Mouse (Mus musculus): ENCODE results near the gene Dhx38.

DNA sequence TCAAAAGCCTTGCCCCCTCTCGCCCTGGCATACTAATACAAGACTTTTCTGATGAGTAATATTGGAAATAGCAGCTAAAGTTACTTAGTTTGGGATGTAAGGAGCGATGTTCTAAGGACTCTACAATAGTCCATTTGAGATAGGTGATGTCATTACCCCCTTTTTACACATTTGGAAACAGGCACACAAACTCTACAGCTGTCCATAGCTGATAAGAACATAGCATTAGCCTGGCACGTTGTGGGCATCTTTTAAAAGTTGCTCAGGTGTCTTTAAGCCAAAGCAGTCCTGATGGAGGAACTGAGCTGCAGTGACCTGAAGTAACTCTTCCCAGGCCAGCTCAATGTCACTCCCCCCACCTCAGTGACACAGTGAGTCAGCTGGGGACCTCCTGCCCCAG, 25.7 kb upstream of the Dhx38 start:
- TF ChIP-seq CEBPB (IDR thresholded peaks at IDR 0.05; ENCODE audit: insufficient read depth, poor library complexity, severe bottlenecking) = no peak
- no peak for TF ChIP-seq POLR2A (IDR thresholded peaks at IDR 0.05; ENCODE audit: insufficient read length, low read depth)
- no peak for TF ChIP-seq POLR2AphosphoS2 (IDR thresholded peaks at IDR 0.05; ENCODE audit: insufficient read length, low read depth)
- no peak for TF ChIP-seq TCF12 (IDR thresholded peaks at IDR 0.05; ENCODE audit: insufficient read depth, poor library complexity, severe bottlenecking)
- TF ChIP-seq MAX (IDR thresholded peaks at IDR 0.05; ENCODE audit: low read depth) = no peak
